Mouse (Mus musculus): ENCODE measurements around the gene Mafb. TPM values are rescaled to one million over a fixed set of nuclear protein-coding genes. Genes with fewer than 3 reads are reported as not detected.

The Mafb gene
- polyA plus RNA-seq, 1 experiment from 2014 or later, result 5.1 TPM

DNA sequence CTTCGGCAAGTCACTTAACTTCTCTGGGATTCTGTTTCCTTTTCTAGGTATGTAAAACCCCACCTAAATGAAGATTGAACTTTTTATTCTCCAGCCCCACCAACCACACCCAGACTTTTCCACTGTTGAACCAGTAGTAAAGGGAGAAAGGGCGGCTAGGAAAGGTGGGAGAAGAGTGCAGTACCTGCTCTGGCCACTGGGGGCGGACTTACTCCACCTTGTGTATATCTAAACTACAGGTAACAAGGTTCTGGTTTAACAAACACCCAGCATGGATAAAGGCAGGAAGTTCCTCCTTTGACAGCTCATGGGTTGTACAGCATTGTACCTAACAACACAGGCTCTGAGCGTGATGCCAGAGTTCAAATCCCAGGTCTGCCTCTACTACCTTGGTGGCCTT lies 11.4 kb upstream of the Mafb start:
- H3K9me3 ChIP-seq, result no peaks in the 10 kb centered on the region
- peaks cover 8% of the 10 kb centered on the region; the same call in 1 of the 2 replicates for H3K4me1 ChIP-seq
- no peak overlapping the region for H3K4me3 ChIP-seq
- H3K9ac ChIP-seq, result no peak overlapping the region
- no peak overlapping the region for H3K27ac ChIP-seq (replicated peaks)
- no peak overlapping the region for H3K4me2 ChIP-seq
- 39% methylated on average over 4 of the region's 4 CpGs for WGBS
- no peaks in the 10 kb centered on the region for H3K36me3 ChIP-seq
- H3K27me3 ChIP-seq (replicated peaks), result peaks cover 66% of the 10 kb centered on the region
- no peak for ATAC-seq (ENCODE audit: extremely low read depth, insufficient number of reproducible peaks, low FRiP score, low TSS enrichment)

DNA sequence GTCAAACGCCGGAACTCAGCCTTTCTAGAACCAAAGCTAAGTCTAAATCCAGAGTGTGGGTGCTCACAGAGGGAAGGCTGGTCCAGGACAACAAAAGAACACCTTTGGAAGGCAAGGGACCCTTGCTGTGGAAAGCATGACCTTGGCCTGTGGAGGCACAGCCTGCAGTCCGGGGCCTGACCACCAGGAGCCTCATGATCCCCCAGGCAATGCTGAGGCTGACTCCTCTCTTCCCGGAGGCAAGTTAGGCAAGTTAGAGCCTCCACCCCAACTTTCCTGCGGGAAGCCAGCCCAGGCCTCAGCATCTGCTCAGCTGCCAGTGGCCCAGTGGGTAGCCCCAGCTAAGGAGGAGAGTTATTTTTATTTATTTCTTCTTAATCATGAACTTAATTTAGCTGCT lies 9.4 kb upstream of the Mafb start:
- no peak for ATAC-seq (ENCODE audit: extremely low read depth, insufficient number of reproducible peaks, low FRiP score, low TSS enrichment)
- no peak overlapping the region for H3K9ac ChIP-seq
- peaks cover 75% of the 10 kb centered on the region for H3K27me3 ChIP-seq (replicated peaks)
- H3K4me1 ChIP-seq, result peaks cover 8% of the 10 kb centered on the region; the same call in 1 of the 2 replicates
- H3K36me3 ChIP-seq, result no peaks in the 10 kb centered on the region
- no peak overlapping the region for H3K27ac ChIP-seq (replicated peaks)
- no peak overlapping the region for H3K4me3 ChIP-seq
- no peaks in the 10 kb centered on the region for H3K9me3 ChIP-seq
- H3K4me2 ChIP-seq, result no peak overlapping the region
- 32% methylated on average over 5 of the region's 5 CpGs for WGBS

DNA sequence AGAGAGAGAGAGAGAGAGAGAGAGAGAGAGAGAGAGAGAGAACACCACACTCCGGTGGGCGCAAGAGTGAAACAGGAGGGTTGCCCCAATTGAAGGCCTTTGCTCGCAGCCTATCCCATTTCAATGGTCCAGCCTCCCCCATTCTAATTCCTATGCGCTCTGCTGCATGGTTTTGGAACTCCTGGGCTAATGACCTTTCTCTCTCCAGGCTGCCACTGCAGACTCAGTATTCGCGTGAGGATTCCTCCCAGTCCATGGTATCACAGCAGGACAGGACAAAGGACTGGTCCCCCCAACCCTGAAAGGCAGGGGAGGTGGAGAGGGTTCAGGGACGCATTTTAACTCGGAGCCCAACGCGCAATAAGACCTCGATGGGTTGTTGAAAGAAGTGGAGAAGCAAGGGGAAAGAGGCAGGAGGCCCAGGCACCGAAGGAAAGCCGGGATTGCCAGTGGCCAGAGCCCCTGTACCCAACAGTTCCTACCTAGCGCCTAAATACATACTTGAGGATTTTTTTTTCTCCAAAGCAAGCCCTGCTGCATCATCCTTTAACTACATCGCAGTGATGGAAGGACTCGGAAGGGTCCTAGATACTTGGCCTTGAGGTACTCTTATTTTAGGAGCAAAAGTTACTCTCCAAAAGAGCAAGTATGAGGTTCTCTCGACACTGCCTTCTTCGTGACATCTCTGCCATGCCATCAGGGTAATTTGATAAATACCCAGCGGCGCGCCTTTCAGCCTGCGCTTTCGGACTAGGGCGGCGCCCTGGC lies 3.0 kb upstream of the Mafb start:
- Histone ChIP-seq H3K4me2 (peak overlapping the region; percentile 99), H3K36me3 (no peaks in the 10 kb centered on the region), H3K27ac (replicated peaks) (no peak overlapping the region), H3K9ac (peak overlapping the region; percentile 47; the same call in 1 of the 2 replicates), H3K4me3 (peak overlapping the region; percentile 59), H3K27me3 (replicated peaks) (peaks cover 83% of the 10 kb centered on the region), H3K4me1 (peaks cover 50% of the 10 kb centered on the region), H3K9me3 (no peaks in the 10 kb centered on the region)
- WGBS, result 4% methylated on average over 25 of the region's 25 CpGs
- ATAC-seq (ENCODE audit: extremely low read depth, insufficient number of reproducible peaks, low FRiP score, low TSS enrichment), result no peak

DNA sequence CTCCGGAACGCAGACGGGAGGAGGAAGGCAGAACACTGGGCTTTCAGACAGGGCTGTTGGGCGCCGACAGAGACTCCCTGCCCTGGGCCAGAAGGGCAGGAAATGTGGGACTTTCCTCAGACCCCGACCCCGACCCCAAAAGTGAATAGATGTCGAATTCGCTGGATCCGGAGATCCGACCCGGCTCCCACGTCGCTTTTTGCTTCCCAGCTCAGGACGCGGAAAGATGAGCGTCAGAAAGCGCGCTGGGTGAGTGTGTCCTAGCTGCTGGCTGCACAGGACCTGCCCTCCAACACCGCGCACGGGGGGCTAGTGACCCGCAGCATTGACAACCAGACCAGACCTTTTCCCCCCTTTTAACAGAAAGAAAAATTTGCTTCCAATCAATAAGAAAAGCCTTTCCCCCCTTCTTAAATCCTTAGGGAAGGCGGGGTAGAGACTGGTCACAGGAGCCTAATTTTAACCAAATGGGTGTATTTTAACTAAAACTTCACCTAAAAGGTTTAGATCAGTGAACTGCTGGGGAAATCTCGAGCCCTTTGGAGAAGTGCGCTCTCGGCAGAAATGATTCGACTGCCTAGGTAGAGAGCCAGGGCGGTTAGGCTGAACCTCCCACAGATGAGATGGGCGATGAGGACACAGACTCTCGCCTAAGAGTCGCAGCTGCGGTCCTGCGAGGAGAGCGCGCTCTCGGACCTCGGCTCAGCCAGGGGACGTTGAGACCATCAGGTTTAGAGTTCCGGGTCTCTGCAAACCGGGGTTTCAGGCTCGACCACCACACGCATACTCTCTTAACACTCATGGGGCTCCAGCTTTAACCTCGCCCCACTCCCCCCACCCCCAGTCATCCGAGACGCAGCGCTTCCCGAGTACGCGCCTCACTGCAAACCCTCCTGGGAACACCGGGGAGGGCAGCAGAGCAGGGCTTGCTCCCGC lies 1.8 kb upstream of the Mafb start:
- Histone ChIP-seq H3K36me3 (no peaks in the 10 kb centered on the region), H3K9me3 (no peaks in the 10 kb centered on the region), H3K4me2 (peak overlapping the region; percentile 99), H3K4me1 (peaks cover 50% of the 10 kb centered on the region), H3K9ac (peak overlapping the region; percentile 47), H3K27ac (replicated peaks) (no peak overlapping the region), H3K27me3 (replicated peaks) (peaks cover 76% of the 10 kb centered on the region), H3K4me3 (peak overlapping the region; percentile 59)
- no peak for ATAC-seq (ENCODE audit: extremely low read depth, insufficient number of reproducible peaks, low FRiP score, low TSS enrichment)
- under 1% methylated on average over 52 of the region's 52 CpGs for WGBS

DNA sequence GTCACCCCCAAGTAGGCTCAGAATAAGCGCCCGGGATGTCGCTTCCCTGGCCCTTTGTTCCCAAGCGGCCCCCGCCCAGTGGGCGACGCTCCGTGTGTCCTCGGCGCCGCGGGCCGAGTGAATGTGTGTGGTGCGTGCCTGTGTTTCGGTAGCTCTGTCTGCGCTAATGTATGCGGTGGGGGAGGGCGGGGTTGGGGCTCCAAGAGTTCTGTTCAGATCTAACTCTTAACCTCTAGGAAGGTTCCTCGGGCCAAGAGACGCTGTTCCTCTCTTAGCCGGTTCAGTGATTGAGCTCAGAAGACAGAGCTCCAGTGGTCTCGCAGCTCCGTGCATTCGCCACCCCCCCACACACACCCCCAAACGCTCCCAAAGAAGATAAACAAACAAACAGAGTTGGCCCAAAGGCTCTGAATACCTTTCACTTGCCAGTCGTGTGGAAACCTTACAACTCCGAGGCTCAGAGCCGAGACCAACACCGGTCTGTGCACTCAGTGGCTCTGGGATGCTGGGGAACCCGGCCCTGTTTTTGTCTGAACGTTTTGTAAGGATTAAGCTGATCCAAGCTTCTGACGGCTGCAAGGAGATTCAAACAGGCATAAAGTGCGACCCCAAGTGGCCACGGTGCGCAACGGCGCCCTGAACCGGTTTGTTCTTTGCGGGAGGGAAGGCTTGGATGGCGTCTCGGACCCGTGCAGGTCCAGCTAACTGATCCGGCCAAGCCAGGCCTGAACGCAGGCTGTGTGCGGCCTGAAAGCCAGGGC lies 763 bp upstream of the Mafb start:
- H3K36me3 ChIP-seq, result 0 out of 2 replicates have a peak, but pooled peaks cover 6% of the 10 kb centered on the region
- no peaks in the 10 kb centered on the region for H3K9me3 ChIP-seq
- ATAC-seq (ENCODE audit: extremely low read depth, insufficient number of reproducible peaks, low FRiP score, low TSS enrichment), result no peak
- H3K4me2 ChIP-seq, result peak overlapping the region; percentile 99
- peaks cover 75% of the 10 kb centered on the region for H3K27me3 ChIP-seq (replicated peaks)
- peak overlapping the region; percentile 83 for H3K9ac ChIP-seq
- peak overlapping the region; percentile 81 for H3K27ac ChIP-seq (replicated peaks)
- WGBS, result under 1% methylated on average over 45 of the region's 45 CpGs
- H3K4me3 ChIP-seq, result peak overlapping the region; percentile 59
- peaks cover 50% of the 10 kb centered on the region for H3K4me1 ChIP-seq

DNA sequence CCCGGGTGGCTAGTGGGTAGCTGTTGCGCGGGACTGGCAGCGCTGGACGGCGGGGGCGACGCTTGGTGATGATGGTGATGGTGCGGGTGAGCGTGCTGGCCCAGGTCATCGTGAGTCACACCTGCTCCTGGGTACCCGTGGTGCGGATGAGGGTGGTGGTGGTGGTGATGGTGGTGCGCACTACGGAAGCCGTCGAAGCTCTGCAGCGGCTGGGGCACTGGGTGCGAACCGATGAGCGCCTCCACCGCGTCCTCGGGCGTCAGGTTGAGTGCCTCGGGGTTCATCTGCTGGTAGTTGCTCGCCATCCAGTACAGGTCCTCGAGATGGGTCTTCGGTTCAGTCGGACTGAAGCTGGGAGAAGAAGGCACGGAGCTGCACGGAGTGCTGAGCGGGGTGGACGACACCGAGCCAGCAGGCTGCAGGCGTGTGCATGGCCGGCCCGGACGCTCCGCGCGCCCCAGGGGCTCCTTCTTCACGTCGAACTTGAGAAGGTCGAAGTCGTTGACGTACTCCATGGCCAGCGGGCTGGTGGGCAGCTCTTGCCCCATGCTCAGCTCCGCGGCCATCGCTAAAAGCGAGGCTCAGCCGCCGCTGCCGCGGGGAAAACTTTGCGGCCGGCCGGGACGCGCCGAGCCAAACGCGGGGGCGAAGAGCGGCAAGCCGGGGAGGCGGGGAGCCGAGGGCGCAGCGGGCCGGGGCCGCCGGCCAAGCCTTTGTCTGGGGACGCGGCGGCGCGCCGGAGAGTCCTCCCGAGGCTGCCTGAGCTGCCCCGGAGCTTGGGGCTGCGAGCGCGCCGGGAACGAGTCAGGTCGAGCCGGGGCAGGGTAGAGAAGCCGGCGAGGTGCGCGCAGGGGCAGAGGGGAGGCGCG lies 520 bp downstream of the Mafb start:
- Histone ChIP-seq H3K4me1 (peaks cover 53% of the 10 kb centered on the region), H3K4me2 (peak overlapping the region; percentile 99), H3K9ac (peak overlapping the region; percentile 83), H3K27me3 (replicated peaks) (peaks cover 75% of the 10 kb centered on the region), H3K4me3 (peak overlapping the region; percentile 59), H3K27ac (replicated peaks) (peak overlapping the region; percentile 75), H3K36me3 (0 out of 2 replicates have a peak, but pooled peaks cover 8% of the 10 kb centered on the region), H3K9me3 (no peaks in the 10 kb centered on the region)
- ATAC-seq (ENCODE audit: extremely low read depth, insufficient number of reproducible peaks, low FRiP score, low TSS enrichment), result no peak
- WGBS, result 2% methylated on average over 93 of the region's 95 CpGs

DNA sequence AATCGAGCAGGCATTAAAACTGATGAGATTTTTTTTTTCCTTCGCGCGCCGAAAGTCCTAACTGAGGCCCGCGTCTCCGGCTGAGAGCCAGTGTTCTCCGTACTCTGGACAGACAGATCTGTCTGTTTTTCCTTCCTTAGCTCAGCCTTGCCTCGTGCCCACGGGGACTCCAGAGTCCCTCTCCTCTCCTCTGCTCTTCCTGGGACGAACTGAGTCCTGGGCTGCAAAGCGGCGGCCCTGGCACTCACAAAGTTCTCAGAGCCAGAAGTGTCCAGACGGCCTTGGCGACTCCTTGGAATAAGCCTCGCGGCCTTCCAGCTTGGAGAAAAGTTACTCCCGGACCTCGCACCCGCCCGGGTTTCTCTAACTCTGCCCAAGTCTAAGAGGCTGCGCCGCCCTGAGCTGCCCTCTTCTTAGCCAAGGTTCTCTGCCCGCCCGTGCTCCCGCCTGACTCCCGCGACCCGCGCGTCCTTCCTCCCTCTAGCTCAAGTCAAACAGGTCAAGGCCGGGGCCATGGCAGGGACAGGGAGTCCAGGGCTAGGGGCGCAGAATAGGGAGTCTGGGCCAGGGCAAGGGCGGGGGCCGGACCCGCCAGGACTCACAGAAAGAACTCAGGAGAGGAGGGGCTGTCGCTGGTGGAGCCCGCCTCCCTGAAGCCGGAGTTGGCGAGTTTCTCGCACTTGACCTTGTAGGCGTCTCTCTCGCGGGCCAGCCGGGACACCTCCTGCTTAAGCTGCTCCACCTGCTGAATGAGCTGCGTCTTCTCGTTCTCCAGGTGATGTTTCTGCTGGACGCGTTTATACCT lies 1.6 kb downstream of the Mafb start:
- peaks cover 62% of the 10 kb centered on the region for H3K4me1 ChIP-seq
- H3K9me3 ChIP-seq, result no peaks in the 10 kb centered on the region
- under 1% methylated on average over 50 of the region's 50 CpGs for WGBS
- no peak overlapping the region for H3K27ac ChIP-seq (replicated peaks)
- no peak for ATAC-seq (ENCODE audit: extremely low read depth, insufficient number of reproducible peaks, low FRiP score, low TSS enrichment)
- peak overlapping the region; percentile 99 for H3K4me2 ChIP-seq
- H3K9ac ChIP-seq, result peak overlapping the region; percentile 83
- H3K27me3 ChIP-seq (replicated peaks), result peaks cover 75% of the 10 kb centered on the region
- H3K4me3 ChIP-seq, result peak overlapping the region; percentile 59
- 0 out of 2 replicates have a peak, but pooled peaks cover 8% of the 10 kb centered on the region for H3K36me3 ChIP-seq

DNA sequence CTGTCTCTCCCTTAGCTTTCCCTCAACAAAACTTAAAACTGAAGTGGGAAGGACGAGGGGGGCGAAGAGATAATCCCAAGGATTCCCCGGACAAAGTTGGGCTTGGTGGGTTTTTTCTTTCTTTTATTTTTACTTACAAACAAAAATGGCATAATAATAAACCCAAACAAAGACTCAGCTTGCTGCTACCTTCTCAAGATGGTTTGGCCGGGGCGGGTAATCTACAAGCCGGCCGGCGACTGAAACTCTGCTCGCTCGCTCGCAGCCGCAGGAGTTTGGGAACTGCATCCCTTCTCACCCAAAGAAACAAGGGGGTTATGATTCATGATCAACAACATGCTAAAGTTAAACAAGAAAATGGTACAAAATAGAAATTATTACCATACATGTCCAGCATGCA lies 2.2 kb downstream of the Mafb start:
- Histone ChIP-seq H3K9ac (peak overlapping the region; percentile 83), H3K27ac (replicated peaks) (no peak overlapping the region), H3K9me3 (no peaks in the 10 kb centered on the region), H3K4me2 (peak overlapping the region; percentile 99), H3K4me1 (peaks cover 61% of the 10 kb centered on the region), H3K4me3 (peak overlapping the region; percentile 59), H3K27me3 (replicated peaks) (peaks cover 75% of the 10 kb centered on the region), H3K36me3 (0 out of 2 replicates have a peak, but pooled peaks cover 8% of the 10 kb centered on the region)
- no peak for ATAC-seq (ENCODE audit: extremely low read depth, insufficient number of reproducible peaks, low FRiP score, low TSS enrichment)
- WGBS, result 3% methylated on average over 12 of the region's 12 CpGs

DNA sequence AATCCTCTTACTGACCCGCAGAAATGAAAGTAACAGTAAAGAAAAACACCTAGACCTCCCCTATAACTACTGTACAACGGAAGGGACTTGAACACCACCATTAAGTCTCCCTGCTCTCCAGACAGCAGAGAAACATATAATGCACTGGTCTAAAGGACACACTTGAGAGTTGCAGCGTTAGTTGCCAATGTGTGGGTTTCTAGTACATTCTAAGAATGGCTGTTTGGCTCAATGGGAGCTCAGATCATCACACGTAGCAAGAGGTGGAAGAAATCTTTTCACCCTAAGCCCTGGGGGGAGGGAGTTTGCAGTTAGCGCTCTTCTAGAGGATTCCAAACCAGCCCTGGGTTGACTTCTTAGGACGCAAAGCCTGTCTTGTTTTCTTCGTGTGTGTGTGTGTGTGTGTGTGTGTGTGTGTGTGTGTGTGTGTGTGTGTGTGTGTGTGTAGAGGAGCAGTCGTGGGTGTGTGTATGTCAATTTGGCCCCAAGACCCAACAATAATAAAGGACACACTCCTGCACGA lies 2.7 kb downstream of the Mafb start:
- peak overlapping the region; percentile 83; the same call in 1 of the 2 replicates for H3K9ac ChIP-seq
- H3K4me1 ChIP-seq, result peaks cover 58% of the 10 kb centered on the region

More for the DNA sequence above, 2.7 kb downstream of the Mafb start:
- peak overlapping the region; percentile 59 for H3K4me3 ChIP-seq
- 0 out of 2 replicates have a peak, but pooled peaks cover 8% of the 10 kb centered on the region for H3K36me3 ChIP-seq
- no peak overlapping the region for H3K27ac ChIP-seq (replicated peaks)
- peak overlapping the region; percentile 99 for H3K4me2 ChIP-seq
- H3K27me3 ChIP-seq (replicated peaks), result peaks cover 75% of the 10 kb centered on the region
- 10% methylated on average over 9 of the region's 9 CpGs for WGBS
- ATAC-seq (ENCODE audit: extremely low read depth, insufficient number of reproducible peaks, low FRiP score, low TSS enrichment), result no peak
- no peaks in the 10 kb centered on the region for H3K9me3 ChIP-seq

Measured in heart, embryonic 13.5 days (tissue).